Mouse (Mus musculus) neural tube, embryonic 13.5 days (tissue): ENCODE measurements around the gene Sfxn1. TPM values are rescaled to one million over a fixed set of nuclear protein-coding genes. Genes with fewer than 3 reads are reported as not detected.
A peak's percentile ranks its signal among the peaks of the same experiment; 100 is the strongest.

ENCODE experiments used
- ATAC-seq: fragments of 200-750 bp; cut with Nextera tagmentation; 2 replicates; pipeline ENCODE4 v1.8.0; 2017; ENCODE audit warnings: low read depth, mild to moderate bottlenecking, moderate TSS enrichment, moderate library complexity
- H3K27ac ChIP-seq: fragments of 300-500 bp; sonication (generic); replicated peaks from 2 replicates; pipeline ENCODE4 v1.5.1; 2015; ENCODE audit warnings: moderate library complexity, mild to moderate bottlenecking, inconsistent platforms
- H3K27me3 ChIP-seq: fragments of 300-500 bp; sonication (generic); 2 replicates; pipeline ENCODE4 v1.6.1; 2015; ENCODE audit warnings: mild to moderate bottlenecking, inconsistent platforms
- H3K36me3 ChIP-seq: fragments of 300-500 bp; sonication (generic); 2 replicates; pipeline ENCODE4 v1.6.1; 2015; ENCODE audit warnings: mild to moderate bottlenecking, inconsistent platforms
- H3K4me1 ChIP-seq: fragments of 300-500 bp; sonication (generic); replicated peaks from 2 replicates; pipeline ENCODE4 v1.6.1; 2015; ENCODE audit warnings: inconsistent platforms
- H3K4me2 ChIP-seq: fragments of 300-500 bp; sonication (generic); 2 replicates; pipeline ENCODE4 v1.6.1; 2015; ENCODE audit warnings: inconsistent platforms, mild to moderate bottlenecking, moderate library complexity
- H3K4me3 ChIP-seq: fragments of 300-500 bp; sonication (generic); 2 replicates; pipeline ENCODE4 v1.5.1; 2015; ENCODE audit warnings: mild to moderate bottlenecking, inconsistent platforms
- H3K9ac ChIP-seq: fragments of 300-500 bp; sonication (generic); 2 replicates; pipeline ENCODE4 v1.6.1; 2015; ENCODE audit warnings: moderate library complexity, mild to moderate bottlenecking, inconsistent platforms
- H3K9me3 ChIP-seq: fragments of 300-500 bp; sonication (generic); 2 replicates; pipeline ENCODE4 v1.6.1; 2016; ENCODE audit warnings: inconsistent platforms
- WGBS: fragments of 180-500 bp; shearing (Covaris S2); methylation state at CpG from one replicate; pipeline ENCODE4 v1.1.7; 2015; 5-methylcytosine and 5-hydroxymethylcytosine counted together
- polyA plus RNA-seq: library from polyadenylated mRNA; unstranded; fragments of >200 nt; fragmentation: Nextera tagmentation; extraction: Ambion mirVana; gene quantifications from 2 replicates; pipeline ENCODE4 v1.2.1, GENCODE M21; 2015

The Sfxn1 gene
- polyA plus RNA-seq, 1 experiment from 2014 or later: 68.2 TPM

GRCm38 (mm10) chr13:54101031-54101820 lies 29.6 kb downstream of the Sfxn1 start:
- Histone ChIP-seq H3K36me3 (peaks cover 50% of the 10 kb centered on the region), H3K4me2 (no peak overlapping the region), H3K27me3 (no peaks in the 10 kb centered on the region), H3K9ac (no peak overlapping the region), H3K9me3 (no peaks in the 10 kb centered on the region), H3K27ac (no peak overlapping the region), H3K4me1 (no peaks in the 10 kb centered on the region), H3K4me3 (no peak overlapping the region)
- 90% methylated on average over 15 of the region's 15 CpGs for WGBS
- ATAC-seq: no peak

- H3K4me3 ChIP-seq: no peak overlapping the region
- H3K4me2 ChIP-seq: no peak overlapping the region
- no peak for ATAC-seq
- no peaks in the 10 kb centered on the region for H3K9me3 ChIP-seq
- H3K36me3 ChIP-seq: peaks cover 55% of the 10 kb centered on the region
- H3K27ac ChIP-seq: no peak overlapping the region
- WGBS: 88% methylated on average over 3 of the region's 3 CpGs
- no peak overlapping the region for H3K9ac ChIP-seq
- H3K27me3 ChIP-seq: no peaks in the 10 kb centered on the region
- no peaks in the 10 kb centered on the region for H3K4me1 ChIP-seq
Observed at GRCm38 (mm10) chr13:54102061-54102460, 30.4 kb downstream of the Sfxn1 start.

- Histone ChIP-seq H3K36me3 (peaks cover 53% of the 10 kb centered on the region), H3K4me3 (no peak overlapping the region), H3K9ac (no peak overlapping the region), H3K27ac (no peak overlapping the region), H3K4me2 (no peak overlapping the region), H3K4me1 (no peaks in the 10 kb centered on the region), H3K9me3 (no peaks in the 10 kb centered on the region), H3K27me3 (no peaks in the 10 kb centered on the region)
- no peak for ATAC-seq
- 97% methylated on average over 3 of the region's 3 CpGs for WGBS
Observed at GRCm38 (mm10) chr13:54103271-54103670, 31.6 kb downstream of the Sfxn1 start.

- Histone ChIP-seq H3K36me3 (peaks cover 50% of the 10 kb centered on the region), H3K4me3 (no peak overlapping the region), H3K9me3 (no peaks in the 10 kb centered on the region), H3K4me1 (no peaks in the 10 kb centered on the region), H3K4me2 (no peak overlapping the region), H3K9ac (no peak overlapping the region), H3K27me3 (no peaks in the 10 kb centered on the region), H3K27ac (no peak overlapping the region)
- WGBS: 85% methylated on average over 10 of the region's 10 CpGs
- ATAC-seq: no peak
Observed at GRCm38 (mm10) chr13:54103866-54104265, 32.2 kb downstream of the Sfxn1 start.

- H3K27me3 ChIP-seq: no peaks in the 10 kb centered on the region
- peaks cover 5% of the 10 kb centered on the region; the same call in 1 of the 2 replicates for H3K4me1 ChIP-seq
- peak; percentile 82; the same call in 1 of the 2 replicates for ATAC-seq
- H3K9me3 ChIP-seq: peaks cover 7% of the 10 kb centered on the region; the same call in 1 of the 2 replicates
- H3K27ac ChIP-seq: no peak overlapping the region
- H3K4me3 ChIP-seq: no peak overlapping the region
- 58% methylated on average over 11 of the region's 11 CpGs for WGBS
- no peak overlapping the region for H3K9ac ChIP-seq
- H3K4me2 ChIP-seq: no peak overlapping the region
- H3K36me3 ChIP-seq: no peaks in the 10 kb centered on the region
Observed at GRCm38 (mm10) chr13:54113819-54114550, 42.3 kb downstream of the Sfxn1 start.

GRCm38 (mm10) chr13:54114931-54115330 lies 43.3 kb downstream of the Sfxn1 start:
- H3K9me3 ChIP-seq: peaks cover 7% of the 10 kb centered on the region; the same call in 1 of the 2 replicates
- peaks cover 5% of the 10 kb centered on the region; the same call in 1 of the 2 replicates for H3K4me1 ChIP-seq
- no peaks in the 10 kb centered on the region for H3K27me3 ChIP-seq
- H3K9ac ChIP-seq: no peak overlapping the region; the same call in 1 of the 2 replicates
- no peak overlapping the region for H3K4me2 ChIP-seq
- no peak for ATAC-seq
- H3K27ac ChIP-seq: no peak overlapping the region
- H3K4me3 ChIP-seq: no peak overlapping the region
- 84% methylated on average over 5 of the region's 5 CpGs for WGBS
- no peaks in the 10 kb centered on the region for H3K36me3 ChIP-seq

GRCm38 (mm10) chr13:54115779-54116178 lies 44.1 kb downstream of the Sfxn1 start:
- no peak overlapping the region for H3K4me3 ChIP-seq
- H3K27ac ChIP-seq: no peak overlapping the region
- no peaks in the 10 kb centered on the region for H3K36me3 ChIP-seq
- H3K4me2 ChIP-seq: no peak overlapping the region
- ATAC-seq: no peak
- peaks cover 5% of the 10 kb centered on the region; the same call in 1 of the 2 replicates for H3K4me1 ChIP-seq
- WGBS: 80% methylated on average over 6 of the region's 6 CpGs
- H3K9me3 ChIP-seq: peaks cover 7% of the 10 kb centered on the region; the same call in 1 of the 2 replicates
- no peaks in the 10 kb centered on the region for H3K27me3 ChIP-seq
- no peak overlapping the region for H3K9ac ChIP-seq

- Histone ChIP-seq H3K9ac (no peak overlapping the region), H3K4me2 (no peak overlapping the region), H3K4me3 (no peak overlapping the region), H3K27ac (no peak overlapping the region), H3K27me3 (no peaks in the 10 kb centered on the region), H3K9me3 (peaks cover 7% of the 10 kb centered on the region; the same call in 1 of the 2 replicates), H3K4me1 (peaks cover 5% of the 10 kb centered on the region; the same call in 1 of the 2 replicates), H3K36me3 (no peaks in the 10 kb centered on the region)
- 22% methylated on average over 5 of the region's 5 CpGs for WGBS
- no peak for ATAC-seq
Observed at GRCm38 (mm10) chr13:54118355-54118754, 46.7 kb downstream of the Sfxn1 start.

- ATAC-seq: no peak
- WGBS: 82% methylated on average over 9 of the region's 9 CpGs
- H3K27me3 ChIP-seq: no peaks in the 10 kb centered on the region
- H3K4me1 ChIP-seq: no peaks in the 10 kb centered on the region
- no peak overlapping the region for H3K4me3 ChIP-seq
- no peak overlapping the region for H3K27ac ChIP-seq
- H3K9me3 ChIP-seq: 0 out of 2 replicates have a peak, but pooled peaks cover 3% of the 10 kb centered on the region
- H3K36me3 ChIP-seq: no peaks in the 10 kb centered on the region
- no peak overlapping the region for H3K9ac ChIP-seq
- no peak overlapping the region for H3K4me2 ChIP-seq
Observed at GRCm38 (mm10) chr13:54137756-54138410, 66.2 kb downstream of the Sfxn1 start.

- Histone ChIP-seq H3K4me3 (no peak overlapping the region), H3K36me3 (no peaks in the 10 kb centered on the region), H3K27me3 (no peaks in the 10 kb centered on the region), H3K4me2 (peak overlapping the region; percentile 20; the same call in 1 of the 2 replicates), H3K9ac (no peak overlapping the region), H3K9me3 (0 out of 2 replicates have a peak, but pooled peaks cover 12% of the 10 kb centered on the region), H3K27ac (no peak overlapping the region; the same call in 1 of the 2 replicates), H3K4me1 (peaks cover 11% of the 10 kb centered on the region)
- ATAC-seq: peak; percentile 61; the same call in 1 of the 2 replicates
- WGBS: 20% methylated on average over 5 of the region's 5 CpGs
Observed at GRCm38 (mm10) chr13:54143788-54144187, 72.1 kb downstream of the Sfxn1 start.

GRCm38 (mm10) chr13:54144624-54145023 lies 73.0 kb downstream of the Sfxn1 start:
- Histone ChIP-seq H3K9ac (no peak overlapping the region), H3K27ac (no peak overlapping the region), H3K36me3 (no peaks in the 10 kb centered on the region), H3K4me3 (no peak overlapping the region), H3K27me3 (no peaks in the 10 kb centered on the region), H3K9me3 (0 out of 2 replicates have a peak, but pooled peaks cover 12% of the 10 kb centered on the region), H3K4me1 (peaks cover 11% of the 10 kb centered on the region), H3K4me2 (no peak overlapping the region)
- ATAC-seq: no peak
- 61% methylated on average over 5 of the region's 5 CpGs for WGBS
